Mouse (Mus musculus): ENCODE data around the gene Prodh2.

DNA sequence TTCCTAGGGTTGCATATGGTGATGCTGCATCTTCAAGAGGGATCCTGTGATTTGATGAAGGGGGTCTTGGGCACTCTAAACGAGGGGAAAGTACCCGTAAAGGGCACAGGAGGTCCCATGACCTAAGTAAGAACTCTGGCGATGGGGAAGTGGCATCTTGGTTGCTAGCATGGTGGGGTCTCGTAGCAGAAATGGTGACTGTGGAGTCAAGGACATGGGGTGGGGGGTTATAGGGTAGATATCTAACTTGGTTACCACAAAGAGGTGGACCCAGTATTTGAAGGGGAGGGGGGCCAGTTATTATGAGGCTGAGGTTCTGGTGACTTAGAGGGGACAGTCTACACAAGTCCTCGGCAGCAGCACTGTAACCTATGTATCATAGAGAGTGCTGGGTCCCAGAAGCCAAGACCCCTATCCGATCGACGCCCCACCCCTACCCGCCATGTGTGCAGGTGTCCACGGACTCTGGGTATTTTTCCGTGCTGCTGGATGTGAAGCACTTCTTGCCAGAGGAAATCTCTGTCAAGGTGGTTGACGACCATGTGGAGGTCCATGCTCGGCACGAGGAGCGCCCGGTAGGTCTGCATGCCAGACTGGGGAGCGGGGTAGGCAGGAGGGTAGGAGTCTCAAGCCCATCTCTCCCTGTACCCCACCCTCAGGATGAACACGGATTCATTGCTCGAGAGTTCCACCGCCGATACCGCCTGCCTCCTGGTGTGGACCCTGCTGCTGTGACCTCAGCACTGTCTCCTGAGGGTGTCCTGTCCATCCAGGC, 60.6 kb downstream of the Prodh2 start:
- TF ChIP-seq EP300 (IDR thresholded peaks at IDR 0.05; ENCODE audit: low read depth) = no peak
- TF ChIP-seq CTCF (IDR thresholded peaks at IDR 0.05; ENCODE audit: low read depth) = no peak
